Mouse (Mus musculus): ENCODE results near the gene Auh. TPM values are rescaled to one million over a fixed set of nuclear protein-coding genes. Genes with fewer than 3 reads are reported as not detected.

Auh gene
- polyA plus RNA-seq, 2 experiments from 2014 or later = 30.0 to 34.8 TPM

- peak; percentile 84 for ATAC-seq
Measured at GRCm38 (mm10) chr13:52921966-52922365, 7.5 kb downstream of the Auh start.

- peak; percentile 47 for ATAC-seq
Measured at GRCm38 (mm10) chr13:52921065-52921825, 8.2 kb downstream of the Auh start.

GRCm38 (mm10) chr13:52919790-52920352 is 9.6 kb downstream of the Auh start:
- ATAC-seq = no peak

- ATAC-seq = no peak
Measured at GRCm38 (mm10) chr13:52918333-52918732, 11.1 kb downstream of the Auh start.

GRCm38 (mm10) chr13:52914591-52915110 is 14.8 kb downstream of the Auh start:
- ATAC-seq = peak; percentile 64

GRCm38 (mm10) chr13:52913926-52914325 is 15.6 kb downstream of the Auh start:
- ATAC-seq = peak; percentile 45

- ATAC-seq = no peak
Measured at GRCm38 (mm10) chr13:52912495-52912894, 17.0 kb downstream of the Auh start.

- no peak for ATAC-seq
Measured at GRCm38 (mm10) chr13:52911259-52911658, 18.2 kb downstream of the Auh start.

- no peak for ATAC-seq
Measured at GRCm38 (mm10) chr13:52906296-52906695, 23.2 kb downstream of the Auh start.

GRCm38 (mm10) chr13:52904175-52904574 is 25.3 kb downstream of the Auh start:
- no peak for ATAC-seq

- ATAC-seq = no peak
Measured at GRCm38 (mm10) chr13:52903767-52904166, 25.7 kb downstream of the Auh start.

- ATAC-seq = no peak
Measured at GRCm38 (mm10) chr13:52902517-52902916, 27.0 kb downstream of the Auh start.

- no peak for ATAC-seq
Measured at GRCm38 (mm10) chr13:52899664-52900063, 29.8 kb downstream of the Auh start.

GRCm38 (mm10) chr13:52897806-52898205 is 31.7 kb downstream of the Auh start:
- no peak for ATAC-seq

- no peak for ATAC-seq
Measured at GRCm38 (mm10) chr13:52892791-52893190, 36.7 kb downstream of the Auh start.

- no peak for ATAC-seq
Measured at GRCm38 (mm10) chr13:52892065-52892503, 37.4 kb downstream of the Auh start.

GRCm38 (mm10) chr13:52890313-52890712 is 39.2 kb downstream of the Auh start:
- ATAC-seq = no peak

- no peak for ATAC-seq
Measured at GRCm38 (mm10) chr13:52886779-52887178, 42.7 kb downstream of the Auh start.

GRCm38 (mm10) chr13:52883960-52884326 is 45.5 kb downstream of the Auh start:
- ATAC-seq = no peak

GRCm38 (mm10) chr13:52883084-52883959 is 46.2 kb downstream of the Auh start:
- ATAC-seq = peak; percentile 61

GRCm38 (mm10) chr13:52880386-52880785 is 49.1 kb downstream of the Auh start:
- no peak for ATAC-seq

- ATAC-seq = no peak
Measured at GRCm38 (mm10) chr13:52879918-52880317, 49.6 kb downstream of the Auh start.

GRCm38 (mm10) chr13:52879291-52879690 is 50.2 kb downstream of the Auh start:
- no peak for ATAC-seq
